Mouse (Mus musculus): Measurements from ENCODE around the gene Cd300c.

- TF ChIP-seq POLR2A (IDR thresholded peaks at IDR 0.05; ENCODE audit: extremely low read depth, insufficient read depth, low read length) = no peak
- no peak for TF ChIP-seq CTCF (IDR thresholded peaks at IDR 0.05; ENCODE audit: extremely low read depth, insufficient read depth, low read length)
These were observed 3.8 kb upstream of the Cd300c start for GRCm38 (mm10) chr11:114972726-114973125.

Measured in cortical plate, adult 2 months (tissue).